Mouse (Mus musculus) B cell, adult (primary cell): ENCODE results near the gene Cdkn1b. TPM values are rescaled to one million over a fixed set of nuclear protein-coding genes. Genes with fewer than 3 reads are reported as not detected.

Experiments
- total RNA-seq: library from RNA; stranded (reverse); gene quantifications from 4 replicates; pipeline ENCODE4 v1.2.4, GENCODE M21; 2023; ENCODE audit not compliant: inconsistent age

Cdkn1b gene
- total RNA-seq: 113 to 121 TPM (median 118 TPM) in 4 replicates

GRCm38 (mm10) chr6:134920190-134921013 is at the start of gene Cdkn1b:
Gene Cdkn1b, plus strand, starts transcription at chr6:134920401.

GRCm38 (mm10) chr6:134898095-134898965 is 21.9 kb upstream of the Cdkn1b start, which contains the start of gene Gpr19:
Gene Gpr19, minus strand, starts transcription at chr6:134898578.

Other genes starting within 250 kb of the Cdkn1b start
- gene Dusp16, start 127.8 kb upstream of the Cdkn1b start, total RNA-seq: 44.6 to 50.6 TPM (median 47.8 TPM) in 4 replicates
- gene Crebl2, start 90.2 kb upstream of the Cdkn1b start, total RNA-seq: 26.3 to 38.2 TPM (median 29.6 TPM) in 4 replicates
- 10.9 to 13.9 TPM (median 12.0 TPM) in 4 replicates for gene Gpr19, start 21.8 kb upstream of the Cdkn1b start, total RNA-seq
- gene Apold1, start 61.3 kb downstream of the Cdkn1b start, total RNA-seq: 0.18 to 0.74 TPM (median 0.43 TPM) in 4 replicates
- 139 to 145 TPM (median 142 TPM) in 4 replicates for gene Ddx47, start 91.2 kb downstream of the Cdkn1b start, total RNA-seq
- gene Gprc5a, start 145.2 kb downstream of the Cdkn1b start, total RNA-seq: 0.87 to 1.5 TPM (median 1.5 TPM) in 4 replicates
- 0.39 TPM in 1 of 4 replicates, not detected in the others for gene Gprc5d, start 197.9 kb downstream of the Cdkn1b start, total RNA-seq